Mouse (Mus musculus) induced T-regulatory cell, adult 2 months (primary cell): ENCODE data around the gene Olfr12.

ENCODE experiments used
- DNase-seq: peaks from one replicate; pipeline ENCODE4 v3.0.0-alpha.2; 2012; ENCODE audit warnings: low read depth

Olfr12 gene

GRCm38 (mm10) chr1:92617488-92617887, at the start of gene Olfr12:
TSS of gene Olfr12 (plus strand) at chr1:92617788.
- DNase-seq = no peak

DNA sequence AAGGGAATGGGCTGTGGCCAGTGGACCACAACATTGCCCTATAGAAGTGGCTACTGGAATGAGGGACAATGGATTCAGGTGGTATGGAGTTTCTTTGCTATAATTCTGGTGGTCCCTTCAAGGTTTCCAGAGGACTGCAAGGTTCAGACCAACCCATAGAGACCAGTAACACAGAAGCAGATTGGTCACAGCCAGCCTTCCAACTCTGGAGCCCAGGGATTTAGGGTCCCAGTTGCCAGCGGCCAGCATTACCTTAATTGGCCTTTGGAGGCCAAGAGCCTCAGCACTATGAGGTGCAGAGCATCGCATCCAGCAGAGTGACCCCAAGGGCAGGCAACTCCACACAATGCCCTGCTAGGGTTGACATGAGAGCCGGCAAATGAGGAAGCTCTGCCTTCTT, 46.6 kb upstream of the Olfr12 start, which contains the start of gene Olfr1413:
Gene Olfr1413 (plus strand): TSS at position 301 of the 400 bp plus-strand sequence.
- no peak for DNase-seq

GRCm38 (mm10) chr1:92585479-92585878, 32.1 kb upstream of the Olfr12 start, which contains the start of gene Olfr1412:
TSS of gene Olfr1412 (plus strand) at chr1:92585779.
- DNase-seq = no peak

DNA sequence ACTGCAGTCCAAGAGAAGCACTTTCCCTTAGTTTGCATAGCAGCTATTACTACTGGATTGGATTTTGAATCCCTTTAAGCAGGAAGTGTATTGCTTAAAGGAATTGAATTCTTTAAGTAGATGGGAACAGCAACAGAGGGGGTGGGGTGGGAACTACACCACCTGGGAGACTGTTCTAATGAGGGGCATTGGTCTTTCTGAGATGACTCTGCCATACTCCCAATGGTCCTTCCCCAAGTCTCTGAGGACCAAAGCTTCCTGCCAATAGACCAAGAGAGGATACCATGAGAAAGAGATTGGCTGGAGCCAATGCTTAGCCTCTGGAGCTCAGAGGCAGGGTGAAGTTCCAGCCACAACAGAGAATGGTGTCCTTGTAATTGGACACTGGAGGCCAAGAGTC, 23.5 kb upstream of the Olfr12 start, which contains the start of gene Olfr1411:
Gene Olfr1411 (plus strand): TSS at position 301 of the 400 bp plus-strand sequence.
- DNase-seq = no peak

GRCm38 (mm10) chr1:92596019-92596418, 21.6 kb upstream of the Olfr12 start:
- DNase-seq = no peak

DNA sequence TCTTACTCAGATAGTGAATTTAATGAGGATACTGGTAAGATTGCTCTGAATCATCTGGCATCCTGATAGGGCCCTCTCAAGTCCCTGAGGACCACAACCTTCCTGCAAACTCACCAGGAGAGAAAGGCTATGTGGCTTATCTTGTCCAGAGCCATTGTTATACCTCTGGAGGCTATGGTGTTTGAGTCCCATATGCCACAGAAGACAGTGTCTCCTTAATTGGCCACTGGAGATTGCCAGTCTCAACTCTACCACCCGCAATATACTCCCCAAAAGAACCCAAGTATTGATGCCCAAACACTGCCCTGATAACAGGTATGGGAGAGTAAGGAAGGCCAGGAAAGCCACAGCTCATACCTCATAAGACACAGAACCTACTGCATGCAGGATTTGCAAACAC, 12.1 kb upstream of the Olfr12 start, which contains the start of gene Olfr1410:
Gene Olfr1410 (plus strand): TSS at position 301 of the 400 bp plus-strand sequence.
- DNase-seq = no peak

DNA sequence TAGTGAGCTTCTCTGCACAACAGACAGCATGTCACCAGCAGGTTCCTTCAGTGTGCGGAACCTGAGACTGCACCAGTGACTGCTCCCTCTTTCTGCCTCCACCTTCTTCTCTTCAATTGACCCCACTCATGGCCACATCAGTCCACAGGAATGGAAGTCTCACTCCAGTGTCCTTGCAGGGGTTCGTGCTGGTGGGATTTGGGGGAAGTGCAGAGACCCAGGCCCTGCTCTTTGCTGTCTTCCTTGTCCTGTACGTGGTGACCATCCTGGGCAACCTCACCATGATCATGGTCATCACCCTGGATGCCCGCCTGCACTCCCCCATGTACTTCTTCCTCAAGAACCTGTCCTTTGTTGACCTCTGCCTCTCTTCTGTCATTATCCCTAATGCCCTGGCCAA, 9.9 kb upstream of the Olfr12 start:
- no peak for DNase-seq

DNA sequence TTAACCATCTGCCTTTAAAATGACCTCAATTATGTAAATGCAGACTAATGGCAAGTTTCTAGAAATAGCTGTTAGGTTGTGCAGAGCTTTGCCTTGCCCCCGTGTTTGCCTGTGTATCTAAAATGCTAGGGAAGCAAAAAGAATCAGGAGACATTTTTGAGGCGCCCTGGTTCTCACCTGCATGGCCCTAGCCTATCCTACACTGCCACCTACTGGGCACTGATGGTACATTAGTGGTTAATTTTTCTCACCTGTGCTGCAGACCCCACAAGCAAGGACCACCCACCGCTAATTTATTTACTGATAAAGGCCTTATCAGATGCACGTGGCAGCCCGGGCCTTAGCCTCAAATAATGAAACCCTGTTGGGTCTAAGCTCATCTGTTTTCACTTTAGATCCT, 6.6 kb upstream of the Olfr12 start:
- DNase-seq = peak; percentile 71

DNA sequence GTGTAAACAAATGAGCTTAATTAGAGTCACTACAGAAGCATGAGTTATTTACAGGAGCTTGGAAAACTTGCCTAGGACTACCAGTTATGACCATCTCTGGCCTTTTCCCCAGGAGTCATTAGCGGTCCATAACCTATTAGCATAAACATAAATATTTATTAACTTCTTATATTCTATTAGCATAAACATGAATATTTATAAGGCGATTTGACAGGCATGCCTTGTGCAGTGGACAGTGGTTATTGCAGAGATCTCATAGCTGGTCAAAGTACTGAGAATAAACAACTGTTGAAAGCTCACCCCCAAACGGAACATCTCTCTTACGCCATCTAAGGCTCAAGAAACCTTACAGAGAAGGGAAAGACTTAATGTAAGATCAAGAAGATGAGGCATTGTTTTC, 4.4 kb upstream of the Olfr12 start:
- no peak for DNase-seq

DNA sequence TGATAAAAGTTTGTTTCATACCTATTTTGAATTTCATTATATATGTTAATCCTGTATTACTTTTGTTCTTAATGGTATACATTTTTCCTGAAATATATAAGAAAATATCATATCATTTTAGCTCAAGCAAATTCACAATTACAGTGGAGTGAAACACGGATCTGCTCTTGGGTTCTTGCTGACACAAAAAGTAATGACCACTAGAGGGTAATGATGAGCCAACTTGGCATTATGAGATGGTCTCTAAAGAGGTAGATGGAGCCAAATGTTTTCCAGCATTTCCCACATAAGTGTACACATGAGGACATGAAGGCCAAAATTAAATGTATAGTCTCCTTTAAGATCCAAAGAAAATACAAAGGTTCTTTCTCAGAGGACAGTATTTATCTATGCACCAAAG, 3.1 kb upstream of the Olfr12 start:
- DNase-seq = peak; percentile 32

GRCm38 (mm10) chr1:92616046-92616445, 1.5 kb upstream of the Olfr12 start:
- no peak for DNase-seq

DNA sequence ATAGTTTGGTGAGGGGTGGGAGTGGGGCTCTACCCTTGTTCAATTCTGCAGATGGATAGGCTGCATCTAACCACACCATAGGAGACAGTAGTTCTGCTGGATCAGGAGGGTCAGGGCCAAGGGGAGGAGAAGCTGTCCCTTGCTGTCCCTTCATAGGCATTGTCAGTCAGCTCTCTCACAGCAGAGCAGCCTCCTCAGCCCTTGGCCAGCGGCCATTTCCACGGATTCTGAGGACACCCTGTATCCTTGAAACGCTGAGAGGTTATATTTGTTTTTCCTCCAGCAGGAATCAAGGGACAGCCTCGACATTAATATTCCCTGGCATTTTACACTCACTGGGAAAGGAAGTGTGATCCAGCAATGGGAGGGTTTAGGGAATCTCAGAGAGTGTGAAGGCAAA, 772 bp downstream of the Olfr12 start:
- DNase-seq = no peak

DNA sequence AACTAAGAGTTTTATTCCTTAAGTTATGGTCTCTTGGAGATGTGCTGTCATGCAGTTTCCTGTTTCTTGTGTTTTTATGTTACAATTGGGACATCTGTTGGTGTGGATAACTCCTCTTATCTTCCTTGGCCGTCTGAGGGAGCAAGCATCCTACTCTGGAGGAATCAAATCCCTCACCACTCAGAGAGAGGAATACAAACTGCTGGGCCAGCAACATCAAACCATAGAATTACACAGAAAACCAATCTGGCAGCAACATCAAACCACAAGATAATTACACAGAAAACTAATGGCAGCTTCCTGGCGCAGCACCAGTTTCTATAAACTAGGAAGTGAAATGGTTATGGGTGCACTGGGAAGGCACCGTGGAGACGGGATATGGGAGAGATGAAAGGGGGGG, 10.6 kb downstream of the Olfr12 start:
- no peak for DNase-seq

DNA sequence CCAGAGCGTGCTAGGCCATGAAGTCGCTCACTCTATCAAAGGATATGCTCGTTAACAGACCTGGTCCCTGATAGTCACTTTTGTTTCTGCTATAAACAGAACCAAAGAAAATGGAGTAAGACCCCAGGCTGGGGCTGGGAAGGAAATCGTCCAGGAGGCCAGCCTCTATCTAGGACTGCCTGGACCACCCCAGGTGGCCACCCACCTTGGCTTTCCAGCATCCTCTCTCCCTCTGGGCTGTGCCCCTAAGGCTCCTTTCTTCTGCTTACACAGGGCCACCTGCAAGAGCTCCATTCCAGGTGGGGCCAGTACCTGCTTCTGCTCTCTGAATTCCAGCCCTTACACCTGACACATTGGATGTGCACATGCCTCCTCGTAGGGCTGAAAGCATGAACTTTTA, 14.6 kb downstream of the Olfr12 start:
- DNase-seq = no peak

DNA sequence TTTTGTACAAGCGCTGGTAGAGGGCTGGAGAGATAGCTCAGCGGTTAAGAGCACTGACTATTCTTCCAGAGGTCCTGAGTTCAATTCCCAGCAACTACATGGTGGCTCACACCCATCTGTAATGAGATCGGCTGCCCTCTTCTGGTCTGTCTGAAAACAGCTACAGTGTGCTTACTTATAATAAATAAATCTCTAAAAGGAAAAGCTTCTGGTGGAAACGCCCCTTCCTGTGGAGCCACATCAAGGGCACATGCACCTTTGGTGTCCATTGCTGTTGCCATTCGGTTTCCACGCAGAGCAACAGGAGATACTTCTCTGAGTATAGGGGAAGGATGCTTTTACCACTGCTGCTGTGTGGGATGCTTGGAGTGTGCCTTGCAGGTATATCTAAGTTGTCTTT, 15.4 kb downstream of the Olfr12 start:
- DNase-seq = peak; percentile 61

DNA sequence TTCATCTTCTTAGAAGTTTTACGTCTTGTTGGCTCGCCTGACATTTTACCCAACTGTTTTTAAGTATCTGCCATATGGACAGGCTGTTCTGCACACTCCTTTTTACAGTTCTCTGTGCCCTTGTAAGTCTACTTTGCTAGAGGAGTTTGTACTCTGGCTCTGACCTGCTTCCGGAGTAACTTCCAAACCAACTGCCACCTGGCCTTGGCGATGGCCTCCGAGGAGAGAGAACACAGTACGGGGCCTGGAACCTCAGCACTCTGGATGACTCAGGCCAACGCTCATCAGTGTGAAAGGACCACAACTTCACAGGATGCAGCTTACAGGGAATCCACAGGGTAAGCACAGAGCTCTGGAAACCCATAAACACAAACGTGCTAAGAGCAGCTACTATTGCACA, 16.1 kb downstream of the Olfr12 start:
- DNase-seq = no peak

DNA sequence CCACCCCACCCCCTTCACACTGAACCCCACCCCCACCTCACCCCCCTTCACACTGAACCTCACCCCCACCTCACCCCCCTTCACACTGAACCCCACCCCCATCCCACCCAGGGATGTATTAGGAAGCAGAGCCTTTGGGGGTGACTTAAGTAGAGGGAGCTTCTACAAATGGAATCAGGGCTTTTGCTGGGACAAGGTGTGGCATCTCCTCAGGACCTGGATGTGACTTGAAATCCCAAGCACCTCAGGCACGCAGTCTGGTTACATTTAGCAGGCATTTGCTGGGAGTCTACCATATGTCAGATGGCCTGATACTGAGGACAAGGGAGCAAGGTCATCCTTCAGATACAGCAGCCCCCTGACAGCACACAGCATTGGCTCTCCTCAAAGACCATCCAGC, 17.0 kb downstream of the Olfr12 start:
- DNase-seq = no peak

- no peak for DNase-seq
These were observed 17.5 kb downstream of the Olfr12 start for GRCm38 (mm10) chr1:92634976-92635599.

DNA sequence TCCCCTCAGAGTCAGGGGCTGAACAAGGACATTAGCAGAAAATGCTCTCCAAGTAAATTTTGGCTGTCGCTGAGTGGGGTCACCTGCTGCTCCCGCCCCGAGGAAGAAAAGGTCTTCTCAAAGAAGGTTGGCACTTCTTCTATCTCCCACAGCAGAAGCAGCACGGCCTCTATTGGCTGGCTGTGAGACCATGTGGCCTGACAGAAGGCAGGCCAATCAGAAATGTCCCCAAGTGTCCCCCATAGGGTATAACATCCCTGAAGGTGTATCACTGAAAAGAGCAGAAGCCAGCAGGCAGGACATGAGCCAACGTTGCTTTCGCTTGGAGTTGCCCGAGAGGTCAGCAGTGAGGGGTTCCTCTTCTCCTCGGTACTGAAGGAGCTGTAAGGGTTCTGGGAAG, 18.4 kb downstream of the Olfr12 start:
- no peak for DNase-seq

- DNase-seq = no peak
These were observed 19.1 kb downstream of the Olfr12 start for GRCm38 (mm10) chr1:92636676-92637075.

GRCm38 (mm10) chr1:92637501-92638172, 20.0 kb downstream of the Olfr12 start:
- DNase-seq = no peak

- DNase-seq = no peak
These were observed 20.6 kb downstream of the Olfr12 start for GRCm38 (mm10) chr1:92638181-92638580.

- DNase-seq = no peak
These were observed 21.1 kb downstream of the Olfr12 start for GRCm38 (mm10) chr1:92638736-92639135.

DNA sequence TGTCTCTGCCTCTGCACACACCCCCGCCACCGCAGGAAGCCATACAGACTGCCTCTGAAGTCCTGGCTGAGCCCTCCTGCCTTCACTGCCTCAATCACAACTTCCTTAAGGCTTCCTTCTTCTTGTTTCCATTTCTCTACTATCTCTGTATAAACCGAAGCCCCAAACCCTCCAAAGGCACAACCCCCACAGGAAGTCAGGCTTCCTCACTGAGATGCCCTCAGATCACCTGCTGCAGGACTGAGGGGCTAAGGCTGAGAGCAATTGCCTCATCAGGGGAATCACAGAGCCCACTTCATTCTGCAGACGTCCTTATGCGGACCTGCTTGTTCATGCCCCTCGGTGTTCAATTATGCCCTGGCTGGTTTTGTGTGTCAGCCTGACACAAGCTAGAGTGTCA, 22.8 kb downstream of the Olfr12 start:
- DNase-seq = peak; percentile 55
